Mouse (Mus musculus) ES-E14 (cell line): Measurements from ENCODE around the gene Rars.

Source experiments
- CHD2 ChIP-seq: IDR thresholded peaks from 2 replicates; pipeline ENCODE4 v1.6.1; 2014; ENCODE audit warnings: mild to moderate bottlenecking, low read depth, low read length, inconsistent platforms
- HCFC1 ChIP-seq: IDR thresholded peaks from 2 replicates; pipeline ENCODE4 v1.6.1; 2012; ENCODE audit warnings: low read length, inconsistent platforms, borderline replicate concordance; ENCODE audit not compliant: insufficient read depth
- MAFK ChIP-seq: IDR thresholded peaks from 2 replicates; pipeline ENCODE4 v1.6.1; 2014; ENCODE audit warnings: mild to moderate bottlenecking, low read depth, low read length, inconsistent platforms; ENCODE audit not compliant: insufficient read depth
- ZC3H11A ChIP-seq: IDR thresholded peaks from 2 replicates; pipeline ENCODE4 v1.6.1; 2012; ENCODE audit warnings: low read depth, mild to moderate bottlenecking, inconsistent platforms, low read length, borderline replicate concordance
- ZNF384 ChIP-seq: IDR thresholded peaks from 2 replicates; pipeline ENCODE4 v1.6.1; 2012; ENCODE audit warnings: low read depth, low read length, inconsistent platforms

- TF ChIP-seq HCFC1 (no peak), ZNF384 (no peak), MAFK (no peak), CHD2 (no peak), ZC3H11A (no peak)
Measured at GRCm38 (mm10) chr11:35798495-35798820, 35.8 kb downstream of the Rars start.
